Mouse (Mus musculus) naive thymus-derived CD4-positive, alpha-beta T cell, adult 5 months (primary cell): ENCODE results near the gene Mtch2. TPM values are rescaled to one million over a fixed set of nuclear protein-coding genes. Genes with fewer than 3 reads are reported as not detected.

Experiments
- polyA plus RNA-seq: library from polyadenylated mRNA; unstranded; fragments of 100-300 nt; shearing (Covaris generic); gene quantifications from one replicate; pipeline ENCODE4 v1.2.1, GENCODE M21; 2017

Gene Mtch2
- 122 TPM for polyA plus RNA-seq

GRCm38 (mm10) chr2:90846955-90847680 lies at the start of gene Mtch2:
Mtch2 (plus strand) TSS chr2:90847155.

GRCm38 (mm10) chr2:90885218-90886041 lies 38.5 kb downstream of the Mtch2 start, which contains the start of gene C1qtnf4:
C1qtnf4 (plus strand) TSS chr2:90885860.

GRCm38 (mm10) chr2:90904076-90904855 lies 57.3 kb downstream of the Mtch2 start, which contains the start of the genes Kbtbd4 and Ndufs3:
Kbtbd4 (plus strand) TSS chr2:90904740.
Ndufs3 (minus strand) TSS chr2:90904827.

Other genes starting within 250 kb of the Mtch2 start
- 45.6 TPM for gene Nup160, start 169.9 kb upstream of the Mtch2 start, polyA plus RNA-seq
- gene Fnbp4, start 101.8 kb upstream of the Mtch2 start, polyA plus RNA-seq: 373 TPM
- not detected for gene Agbl2, start 64.4 kb upstream of the Mtch2 start, polyA plus RNA-seq
- 2.3 TPM for gene C1qtnf4, start 38.7 kb downstream of the Mtch2 start, polyA plus RNA-seq
- 26.6 TPM for gene Kbtbd4, start 57.6 kb downstream of the Mtch2 start, polyA plus RNA-seq
- gene Ndufs3, start 57.7 kb downstream of the Mtch2 start, polyA plus RNA-seq: 128 TPM
- 173 TPM for gene Celf1, start 93.2 kb downstream of the Mtch2 start, polyA plus RNA-seq
- gene Rapsn, start 188.5 kb downstream of the Mtch2 start, polyA plus RNA-seq: 0.70 TPM
- gene Psmc3, start 206.9 kb downstream of the Mtch2 start, polyA plus RNA-seq: 189 TPM
- gene Slc39a13, start 223.3 kb downstream of the Mtch2 start, polyA plus RNA-seq: 17.6 TPM
- gene Spi1, start 235.2 kb downstream of the Mtch2 start, polyA plus RNA-seq: not detected